Mouse (Mus musculus) heart, adult 9 months (tissue): ENCODE results near the gene C130050O18Rik.

Experiments used
- DNase-seq, 2 experiments: peaks; one replicate each; pipeline ENCODE4 v3.0.0; 2022; ENCODE audit warnings: low spot score in 2 of 2

The C130050O18Rik gene

GRCm38 (mm10) chr5:139404801-139405401 lies at the start of gene C130050O18Rik:
TSS of gene C130050O18Rik (plus strand) at chr5:139405280.
- peak in 1 of 2 experiments; percentile 61 for DNase-seq

GRCm38 (mm10) chr5:139358653-139359052 lies 46.4 kb upstream of the C130050O18Rik start:
- DNase-seq = no peak

- no peak for DNase-seq
Measured at GRCm38 (mm10) chr5:139359244-139359643, 45.8 kb upstream of the C130050O18Rik start.

- DNase-seq = no peak
Measured at GRCm38 (mm10) chr5:139363858-139364257, 41.2 kb upstream of the C130050O18Rik start.

GRCm38 (mm10) chr5:139364260-139364910 lies 40.7 kb upstream of the C130050O18Rik start:
- DNase-seq = peak; percentile 85 to 90

- DNase-seq = no peak
Measured at GRCm38 (mm10) chr5:139364911-139365571, 40.0 kb upstream of the C130050O18Rik start.

- DNase-seq = peak in 1 of 2 experiments; percentile 68
Measured at GRCm38 (mm10) chr5:139365827-139366226, 39.3 kb upstream of the C130050O18Rik start.

- DNase-seq = no peak
Measured at GRCm38 (mm10) chr5:139366484-139366883, 38.6 kb upstream of the C130050O18Rik start.

- DNase-seq = no peak
Measured at GRCm38 (mm10) chr5:139367884-139368458, 37.1 kb upstream of the C130050O18Rik start.

- DNase-seq = no peak
Measured at GRCm38 (mm10) chr5:139368638-139369320, 36.3 kb upstream of the C130050O18Rik start.

GRCm38 (mm10) chr5:139370336-139370735 lies 34.7 kb upstream of the C130050O18Rik start:
- DNase-seq = no peak

GRCm38 (mm10) chr5:139371118-139371517 lies 34.0 kb upstream of the C130050O18Rik start:
- DNase-seq = no peak

- DNase-seq = peak; percentile 94 to 95
Measured at GRCm38 (mm10) chr5:139371631-139372401, 33.3 kb upstream of the C130050O18Rik start.

GRCm38 (mm10) chr5:139373126-139373525 lies 32.0 kb upstream of the C130050O18Rik start:
- no peak for DNase-seq

- DNase-seq = no peak
Measured at GRCm38 (mm10) chr5:139373889-139374444, 31.1 kb upstream of the C130050O18Rik start.

GRCm38 (mm10) chr5:139374841-139375240 lies 30.2 kb upstream of the C130050O18Rik start:
- DNase-seq = no peak

GRCm38 (mm10) chr5:139377468-139378270 lies 27.4 kb upstream of the C130050O18Rik start, which contains the start of gene Gpr146:
TSS of gene Gpr146 (plus strand) at chr5:139377697.
- peak; percentile 78 to 82 for DNase-seq

GRCm38 (mm10) chr5:139378271-139378556 lies 26.9 kb upstream of the C130050O18Rik start:
- no peak for DNase-seq

- DNase-seq = peak; percentile 85 to 89
Measured at GRCm38 (mm10) chr5:139378986-139379629, 26.0 kb upstream of the C130050O18Rik start.
